Mouse (Mus musculus) left cerebral cortex, postnatal 4 days (tissue): ENCODE results near the gene Btbd11. TPM values are rescaled to one million over a fixed set of nuclear protein-coding genes. Genes with fewer than 3 reads are reported as not detected.
"Not testable (repeated sequence)": the region's sequence is repeated elsewhere in the genome, so short reads cannot be mapped to it uniquely, and the experiment has no call there.

Source experiments
- DNase-seq: peaks from one replicate; pipeline ENCODE4 v3.0.0-alpha.2; 2022
- intact Hi-C: fragments of 180-260 bp; cut with DNase I; formaldehyde crosslinking; loops from one replicate; pipeline ENCODE4 v1.15.1; 2025
- total RNA-seq, 2 experiments: library from RNA; stranded (reverse); gene quantifications; 2 replicates each; pipeline ENCODE4 v1.2.3; 2021

Btbd11 gene
- total RNA-seq, 2 experiments from 2014 or later, result 25.4 to 29.7 TPM

GRCm38 (mm10) chr10:85632030-85632429, 245.4 kb downstream of the Btbd11 start:
- intact Hi-C loops, result no loop called here
- no peak for DNase-seq

DNA sequence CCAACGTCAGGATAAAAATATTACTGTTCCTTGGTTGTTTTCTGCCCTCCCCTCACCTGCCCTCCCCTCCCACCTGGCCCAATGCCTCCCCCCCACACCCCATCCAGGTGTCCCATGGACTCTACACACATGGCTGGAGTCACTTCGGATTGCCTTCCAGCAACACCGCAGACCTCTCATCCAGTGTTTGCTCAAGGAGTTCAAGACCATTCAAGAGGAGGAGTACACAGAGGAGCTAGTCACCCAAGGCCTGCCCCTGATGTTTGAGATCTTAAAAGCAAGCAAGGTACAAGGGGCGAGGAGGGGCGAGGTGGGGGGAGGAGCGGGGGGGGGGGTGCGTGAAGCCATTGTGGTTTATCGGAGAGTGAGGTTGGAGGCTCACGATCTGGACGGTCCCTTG, 247.0 kb downstream of the Btbd11 start:
- intact Hi-C loops, result no loop called here
- DNase-seq, result no peak

DNA sequence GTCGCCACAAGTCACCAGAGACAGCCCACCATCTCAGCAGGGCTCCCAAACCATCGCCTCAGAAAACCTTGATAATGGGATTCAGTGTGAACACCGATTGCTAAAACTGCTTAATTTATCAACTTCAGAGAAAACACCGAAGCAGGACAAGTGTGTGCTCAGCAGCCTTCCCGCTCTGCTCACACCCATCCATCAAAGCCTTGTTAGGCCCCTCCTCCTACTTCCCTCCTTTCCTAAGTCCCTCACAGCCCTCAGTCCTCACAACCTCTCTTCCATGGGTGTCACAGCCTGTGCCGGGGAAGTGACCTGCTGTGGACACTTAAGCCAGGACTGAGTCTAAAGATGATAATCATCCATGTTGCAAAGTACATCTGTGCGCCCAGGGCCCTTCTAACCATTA, 251.0 kb downstream of the Btbd11 start:
- DNase-seq, result no peak
- intact Hi-C loops, result no loop called here

DNA sequence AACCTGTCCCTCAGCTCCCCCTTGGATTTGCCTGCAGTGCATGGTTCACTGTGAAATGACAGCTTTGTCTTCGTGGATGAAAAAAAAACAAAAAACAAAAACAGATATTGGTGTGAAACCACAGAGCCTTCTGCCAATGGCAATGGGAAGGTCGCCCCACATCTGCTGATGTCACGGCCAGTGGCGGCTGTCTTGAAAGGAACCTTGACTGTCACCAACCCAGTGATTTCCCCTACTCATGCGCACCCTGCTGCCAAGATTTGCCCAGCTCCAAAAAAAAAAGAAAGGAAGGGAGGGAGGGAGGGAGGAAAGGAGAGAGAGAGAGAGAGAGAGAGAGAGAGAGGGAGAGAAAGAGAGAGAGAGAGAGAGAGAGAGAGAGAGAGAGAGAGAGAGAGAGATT, 251.5 kb downstream of the Btbd11 start:
- intact Hi-C loops, result no loop called here
- no peak for DNase-seq

DNA sequence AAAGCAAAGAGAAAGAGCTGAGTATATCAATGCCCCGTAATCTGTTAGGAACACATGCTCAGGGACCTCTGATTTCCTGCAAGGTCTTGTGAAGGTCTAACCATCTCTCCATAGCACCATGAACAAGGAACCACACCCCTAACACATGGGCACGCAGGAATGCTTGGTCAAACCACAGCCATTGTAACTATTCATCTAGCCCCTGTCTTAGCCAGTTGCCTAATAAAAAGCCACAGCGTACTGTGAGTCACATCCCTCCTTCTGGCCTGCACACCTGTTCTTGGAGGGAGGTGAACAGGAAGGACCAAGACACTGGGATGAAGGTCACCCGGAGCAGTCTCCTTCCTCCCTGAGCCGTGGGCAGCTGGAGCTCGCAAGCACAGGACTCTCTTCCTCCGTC, 253.0 kb downstream of the Btbd11 start:
- no peak for DNase-seq
- intact Hi-C loops, result no loop called here

- intact Hi-C loops, result no loop called here
- no peak for DNase-seq
Observed at GRCm38 (mm10) chr10:85640408-85640807, 253.8 kb downstream of the Btbd11 start.

GRCm38 (mm10) chr10:85645346-85645745, 258.7 kb downstream of the Btbd11 start:
- DNase-seq, result no peak
- intact Hi-C loops, result no loop called here

GRCm38 (mm10) chr10:85651706-85652105, 265.1 kb downstream of the Btbd11 start:
- intact Hi-C loops, result loop anchor here (2.0 to 10.0 kb wide), 2 partner anchors 267 to 439 kb away; partner anchors contain the start of gene Btbd11
- DNase-seq, result peak; percentile 56

DNA sequence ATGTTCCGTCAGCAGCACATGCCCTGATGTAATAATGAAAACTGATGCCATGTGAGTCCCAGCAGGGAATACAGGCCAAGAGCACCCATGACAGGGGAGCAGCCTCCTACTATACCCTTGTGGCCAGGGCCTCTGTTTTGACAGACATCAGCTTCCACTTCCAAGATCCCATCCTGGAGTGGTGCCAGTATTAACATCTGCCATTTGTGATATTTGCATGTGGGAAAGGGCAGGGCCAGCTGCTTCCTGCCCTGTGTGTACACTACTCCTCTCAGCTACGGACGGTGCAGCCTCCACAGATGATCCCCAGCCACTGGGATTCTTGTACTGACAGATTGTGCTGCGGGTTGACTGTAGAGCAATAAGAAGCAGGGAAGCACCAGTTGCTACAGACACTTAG, 269.3 kb downstream of the Btbd11 start:
- peak; percentile 60 for DNase-seq
- intact Hi-C loops, result loop anchor here (10.0 kb wide), 1 partner anchor 271 kb away; the partner anchor contains the start of gene Btbd11

- intact Hi-C loops, result loop anchor here (10.0 kb wide), 1 partner anchor 273 kb away; the partner anchor contains the start of gene Btbd11
Observed at GRCm38 (mm10) chr10:85657886-85658285, 271.3 kb downstream of the Btbd11 start.

DNA sequence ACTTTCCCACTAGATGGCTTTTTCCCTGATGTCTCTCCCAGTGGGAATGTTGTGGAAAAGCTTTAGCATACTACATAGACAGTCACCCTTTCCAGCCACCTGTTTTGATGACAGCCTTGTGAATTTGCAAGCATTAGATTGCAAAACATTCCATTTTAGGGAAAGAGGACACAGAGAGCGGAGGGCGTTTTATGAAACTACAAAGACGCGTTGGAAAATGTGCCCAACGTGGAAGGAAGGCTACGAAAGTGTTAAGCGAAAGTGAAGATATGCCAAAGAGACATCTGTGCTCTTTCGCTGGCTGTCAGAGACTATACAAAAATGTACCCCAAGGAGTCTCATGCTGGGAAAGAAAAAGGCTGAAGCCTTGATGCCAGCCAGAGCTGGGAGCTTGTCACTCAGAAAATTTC, 286.9 kb downstream of the Btbd11 start:
- no peak for DNase-seq
- intact Hi-C loops, result loop anchor here (10.0 kb wide), 1 partner anchor 201 kb away; no protein-coding TSS in a partner anchor

More at GRCm38 (mm10) chr10:85657886-85658285, 271.3 kb downstream of the Btbd11 start:
- DNase-seq, result no peak

- peak; percentile 66 for DNase-seq
- intact Hi-C loops, result loop anchor here (10.0 kb wide), 1 partner anchor 196 kb away; no protein-coding TSS in a partner anchor
Observed at GRCm38 (mm10) chr10:85678635-85679034, 292.0 kb downstream of the Btbd11 start.

GRCm38 (mm10) chr10:85682446-85682845, 295.8 kb downstream of the Btbd11 start:
- no peak for DNase-seq
- intact Hi-C loops, result no loop called here

DNA sequence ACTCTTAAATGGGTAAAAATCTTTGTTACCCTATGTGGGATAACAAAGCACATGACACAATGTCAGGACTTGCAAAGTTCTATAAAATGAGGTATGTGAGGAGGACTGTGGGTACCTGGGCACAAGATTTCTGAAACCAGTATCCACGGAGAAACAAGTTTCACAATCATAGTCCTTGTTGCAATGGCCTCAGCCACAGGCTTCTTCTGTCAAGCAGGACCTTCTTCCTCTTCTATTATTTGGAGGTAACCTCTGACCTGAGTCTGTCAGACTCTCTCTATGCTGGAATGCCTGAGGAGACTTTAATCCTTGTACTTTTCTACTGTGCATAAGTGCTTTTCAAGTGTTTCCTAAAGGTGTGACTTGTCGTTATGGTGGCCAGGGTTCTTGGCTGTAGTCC, 307.8 kb downstream of the Btbd11 start:
- intact Hi-C loops, DNase-seq: not testable (repeated sequence)

GRCm38 (mm10) chr10:85699721-85700120, 313.1 kb downstream of the Btbd11 start:
- intact Hi-C loops, result no loop called here

DNA sequence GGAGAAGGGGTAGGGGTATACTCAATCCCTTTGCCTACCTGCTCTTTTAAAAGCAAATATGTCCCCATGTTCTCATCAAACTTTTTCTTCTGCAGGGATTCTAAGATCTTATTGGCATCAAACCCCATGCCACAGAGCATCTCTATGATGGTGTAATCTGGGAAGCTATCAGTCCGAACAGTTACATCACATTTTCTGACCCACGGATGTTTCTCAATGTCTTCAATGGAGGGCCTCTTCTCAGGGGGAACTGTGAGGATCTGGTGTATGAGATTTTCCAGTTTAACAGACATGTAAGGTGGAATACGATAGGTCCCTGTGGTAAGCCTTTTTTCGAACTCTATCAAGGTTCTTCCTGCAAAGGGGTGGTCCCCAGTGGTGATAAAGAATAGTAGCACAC, 323.2 kb downstream of the Btbd11 start:
- intact Hi-C loops, DNase-seq: not testable (repeated sequence)

More at GRCm38 (mm10) chr10:85699721-85700120, 313.1 kb downstream of the Btbd11 start:
- DNase-seq, result no peak

Other genes with a start within 250 kb of the Btbd11 start
- gene Cry1, start 201.8 kb upstream of the Btbd11 start, total RNA-seq, result 10 to 100 TPM; 23.9 to 26.6 TPM